Mouse (Mus musculus) heart, adult 11 months (tissue): Measurements from ENCODE around the gene Prm1.
"Not testable (repeated sequence)": the region's sequence is repeated elsewhere in the genome, so short reads cannot be mapped to it uniquely, and the experiment has no call there.

Experiments
- DNase-seq: peaks from one replicate; pipeline ENCODE4 v3.0.0; 2022

The Prm1 gene

DNA sequence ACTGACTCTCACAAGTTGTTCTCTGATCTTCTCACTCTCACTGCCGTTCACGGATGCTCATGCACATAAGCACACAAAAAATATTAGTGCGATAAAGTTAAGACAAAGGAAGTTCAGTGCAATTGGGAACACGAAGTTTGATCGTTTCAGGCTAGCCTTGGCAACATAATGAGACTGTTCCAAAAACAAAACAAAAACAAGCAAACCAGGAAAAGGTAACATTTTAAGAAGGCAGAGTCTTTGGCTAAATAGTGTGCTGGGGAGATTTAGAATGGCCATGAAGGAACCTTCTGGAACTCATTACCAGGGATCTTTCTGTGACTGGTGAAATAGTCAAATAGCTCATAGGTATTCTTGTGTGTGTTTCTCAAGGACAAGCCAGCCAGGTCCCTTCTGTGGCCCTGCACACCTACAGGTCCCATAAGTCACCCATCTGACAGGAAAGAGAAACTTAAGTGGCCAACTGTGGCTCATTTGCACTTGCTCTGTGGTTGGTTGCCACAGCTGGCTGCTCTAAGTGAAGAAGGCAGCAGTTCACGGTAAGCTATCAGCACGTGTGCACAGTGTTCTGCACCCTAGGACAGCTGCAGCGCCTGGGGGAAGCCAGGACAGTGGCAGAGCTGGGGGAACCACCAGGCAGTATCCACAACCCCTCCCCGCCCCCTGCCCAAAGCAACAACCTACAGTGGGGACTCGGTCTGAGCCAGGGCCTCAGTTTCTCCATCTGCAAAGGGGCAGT lies at the start of gene Prm1:
Prm1 (minus strand) TSS at position 51 of the 739 bp plus-strand sequence.
- DNase-seq, result no peak

DNA sequence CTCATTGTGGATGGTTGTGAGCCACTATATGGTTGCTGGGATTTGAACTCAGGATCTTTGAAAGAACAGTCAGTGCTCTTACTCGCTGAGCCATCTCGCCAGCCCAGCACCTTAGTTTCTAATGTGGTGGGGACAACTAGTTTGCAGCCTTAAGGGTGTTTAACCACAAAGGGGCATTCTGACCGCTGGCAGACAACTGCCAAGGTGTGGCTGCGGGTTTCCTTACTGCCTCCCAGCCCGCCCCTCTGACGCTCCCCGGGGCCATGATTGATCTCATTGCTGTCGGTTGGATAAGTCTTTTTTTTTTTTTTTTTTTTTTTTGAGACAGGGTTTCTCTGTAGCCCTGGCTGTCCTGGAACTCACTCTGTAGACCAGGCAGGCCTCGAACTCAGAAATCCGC lies 46.6 kb upstream of the Prm1 start:
- not testable (repeated sequence) for DNase-seq

DNA sequence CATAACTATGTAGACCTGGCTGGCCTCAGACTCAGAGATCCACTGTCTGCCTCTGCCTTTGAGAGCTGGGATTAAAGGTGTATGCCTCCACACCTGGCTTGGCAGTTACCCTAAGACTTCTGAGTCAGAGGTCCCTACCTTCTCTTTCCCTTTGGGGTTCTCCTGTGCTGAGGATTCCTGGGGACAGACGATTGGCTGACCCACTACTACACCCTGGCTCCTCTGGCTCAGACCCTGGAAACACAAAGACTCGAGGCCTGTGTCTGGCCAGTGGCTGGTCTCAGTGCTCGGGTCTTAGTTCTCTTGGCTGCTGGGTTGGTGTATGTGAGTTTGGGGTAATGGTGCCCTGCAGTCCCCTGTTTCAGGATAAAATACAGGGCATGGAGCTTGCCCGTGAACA lies 45.3 kb upstream of the Prm1 start:
- DNase-seq, result peak; percentile 95

DNA sequence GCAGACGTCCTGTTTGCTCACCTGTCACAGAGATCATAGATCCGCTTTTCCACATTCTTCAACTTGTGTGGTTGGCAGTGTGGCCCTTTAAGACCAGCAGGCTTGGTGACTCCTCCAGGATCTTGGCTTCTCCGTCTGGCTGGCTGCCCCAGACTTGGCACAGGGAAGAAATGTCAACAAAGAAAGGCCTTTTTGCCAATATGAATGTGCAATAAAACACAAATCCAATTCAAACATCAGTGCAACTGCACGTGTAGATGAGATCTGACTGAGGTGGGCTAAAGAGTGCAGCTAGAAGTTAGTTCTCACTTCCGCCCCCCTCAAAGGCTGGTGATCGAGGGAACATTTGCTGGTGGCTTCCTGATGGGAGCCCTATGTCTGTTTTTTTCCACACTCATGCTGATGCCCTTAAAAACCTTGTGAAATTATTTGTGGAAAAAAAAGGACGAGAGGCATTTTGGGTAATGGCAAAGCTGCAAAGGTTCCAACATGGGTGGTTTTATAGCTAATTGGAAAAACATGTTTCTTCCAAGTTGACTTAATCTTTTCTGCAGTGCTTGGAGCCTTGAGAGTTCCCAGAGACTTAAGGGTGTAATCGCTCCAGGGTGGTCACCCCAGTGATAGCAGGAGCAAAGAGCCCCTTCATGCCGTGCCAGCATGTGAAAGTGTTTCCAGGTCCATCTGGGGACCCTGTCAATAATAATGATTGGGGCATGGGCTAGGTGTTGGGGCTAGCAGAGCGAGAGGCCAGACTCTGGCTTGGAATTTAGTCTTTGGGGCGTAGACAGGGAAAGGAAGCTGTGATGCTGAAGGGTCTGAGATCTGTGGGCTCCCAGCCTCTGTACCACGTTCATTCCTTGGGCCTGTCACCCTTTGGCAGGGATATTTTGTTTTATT lies 44.6 kb upstream of the Prm1 start:
- peak; percentile 97 for DNase-seq

DNA sequence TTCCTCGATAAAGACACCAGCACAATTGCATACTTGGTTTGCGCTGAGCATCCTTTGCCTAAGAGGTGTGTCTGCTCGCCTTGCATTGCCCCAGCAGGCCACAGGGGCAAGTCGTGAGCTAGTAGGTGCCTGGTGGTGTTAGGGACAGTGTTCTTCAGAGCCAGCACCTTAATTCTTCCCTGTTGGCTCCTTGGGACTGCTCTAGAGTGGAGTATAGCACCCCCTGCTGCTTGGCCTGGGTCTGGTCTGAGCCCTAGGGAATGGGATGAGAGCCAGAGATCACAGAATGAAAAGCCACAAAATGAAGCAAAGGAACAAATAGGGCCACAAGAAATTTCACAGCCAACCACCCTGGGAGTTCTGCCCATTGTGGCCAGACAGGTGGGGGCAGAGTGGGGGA lies 40.9 kb upstream of the Prm1 start:
- DNase-seq, result peak; percentile 96

DNA sequence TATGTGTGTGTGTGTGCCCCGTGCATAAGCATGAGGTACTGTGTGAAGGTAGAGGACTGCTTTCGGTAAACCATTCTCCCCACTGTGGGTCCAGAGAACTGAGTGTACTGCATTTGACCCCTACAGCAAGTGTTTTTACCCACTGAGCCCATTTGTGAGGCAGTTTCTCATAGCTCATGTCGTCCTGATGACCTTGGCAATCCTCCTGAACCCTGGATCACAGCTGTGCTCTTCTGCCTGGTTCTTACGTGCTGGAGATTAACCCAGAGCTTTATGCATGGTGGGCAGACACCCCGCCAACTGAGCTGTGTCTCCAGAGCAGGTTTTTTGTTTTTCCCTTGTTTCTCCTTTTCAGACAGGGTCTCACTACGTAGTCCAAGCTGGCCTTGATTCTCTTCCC lies 40.3 kb upstream of the Prm1 start:
- DNase-seq, result no peak

DNA sequence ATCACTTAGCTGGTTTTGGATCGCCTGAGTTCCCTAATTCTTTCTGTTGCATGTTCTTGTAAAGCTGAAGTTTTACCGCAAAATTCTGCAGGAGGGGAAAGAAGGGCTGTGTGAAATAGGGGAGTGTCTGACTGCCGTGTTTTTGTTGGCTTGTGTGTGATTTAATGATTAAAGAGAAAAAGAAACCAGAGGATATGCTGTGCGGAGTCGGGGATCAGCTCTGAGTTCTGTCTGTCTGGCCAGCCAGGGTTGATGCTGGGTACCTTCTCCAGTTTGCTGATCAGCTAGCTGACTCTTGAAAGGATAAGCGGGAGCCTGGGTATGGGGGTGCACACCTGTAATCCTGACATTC lies 38.7 kb upstream of the Prm1 start:
- no peak for DNase-seq

DNA sequence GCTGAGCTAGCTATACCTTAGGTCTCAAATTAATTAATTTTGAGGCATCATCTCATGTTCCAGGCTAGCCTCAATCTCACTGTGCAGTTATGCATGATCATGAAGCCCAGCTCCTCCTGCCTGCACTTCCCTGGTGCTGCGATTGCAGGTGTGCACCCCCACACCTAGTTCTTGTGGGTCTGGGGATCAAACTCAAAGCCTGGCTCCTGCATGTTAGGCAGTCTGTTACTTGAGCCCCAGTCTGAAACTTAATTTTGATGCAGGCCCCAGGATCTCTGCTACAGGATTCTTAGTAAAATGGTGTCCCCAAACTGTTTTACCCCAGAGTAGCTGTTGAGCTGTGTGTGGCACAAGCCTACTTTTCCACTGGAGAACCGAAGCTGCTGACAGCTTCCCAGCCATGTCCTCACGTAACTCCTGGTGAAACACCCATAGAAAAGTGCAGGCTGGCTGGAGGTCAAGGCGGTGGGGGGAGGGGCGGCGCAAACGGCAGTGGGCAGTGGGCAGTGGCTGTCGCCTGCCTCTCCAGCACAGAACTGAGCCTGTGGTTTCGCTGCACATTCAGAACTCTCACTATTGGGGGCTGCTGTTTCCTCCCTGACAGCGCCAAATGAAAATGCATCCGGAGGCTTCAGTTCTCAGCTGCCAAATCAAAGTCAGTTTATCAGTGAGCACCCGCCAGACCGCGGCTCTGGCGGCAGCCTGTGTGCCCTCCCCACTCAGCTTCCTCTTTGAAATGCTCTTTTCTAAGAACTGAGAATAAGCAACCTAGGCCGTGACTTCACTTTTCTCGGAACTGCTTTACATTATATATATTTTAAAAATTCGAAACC lies 38.1 kb upstream of the Prm1 start:
- peak; percentile 96 for DNase-seq

DNA sequence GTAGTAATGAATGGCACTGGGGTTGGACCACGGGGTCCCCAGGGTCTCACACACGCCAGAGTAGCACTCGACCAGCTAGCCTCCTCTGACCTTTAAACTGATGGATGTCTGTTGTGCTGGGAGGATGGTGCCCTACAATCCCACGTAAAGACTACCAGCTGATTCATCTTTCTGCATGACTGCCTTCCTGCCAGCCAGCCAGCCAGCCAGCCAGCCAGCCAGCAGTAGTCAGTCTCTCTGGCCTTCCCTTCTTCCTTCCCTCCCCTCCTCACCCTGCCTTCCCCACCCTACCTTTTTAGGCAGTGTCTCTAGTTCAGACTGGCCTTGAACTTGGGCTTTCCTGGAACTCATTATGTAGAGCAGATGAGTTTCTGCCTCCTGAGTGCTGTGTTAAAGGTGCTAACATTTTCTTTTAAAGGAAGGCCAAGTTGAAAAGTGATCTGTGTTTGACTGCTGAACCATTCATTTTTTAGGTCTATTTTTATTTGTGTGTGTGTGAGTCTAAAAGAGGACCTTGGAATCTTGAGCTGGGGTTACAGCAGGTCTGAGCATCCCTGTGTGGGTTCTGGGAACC lies 36.7 kb upstream of the Prm1 start:
- DNase-seq, result no peak

DNA sequence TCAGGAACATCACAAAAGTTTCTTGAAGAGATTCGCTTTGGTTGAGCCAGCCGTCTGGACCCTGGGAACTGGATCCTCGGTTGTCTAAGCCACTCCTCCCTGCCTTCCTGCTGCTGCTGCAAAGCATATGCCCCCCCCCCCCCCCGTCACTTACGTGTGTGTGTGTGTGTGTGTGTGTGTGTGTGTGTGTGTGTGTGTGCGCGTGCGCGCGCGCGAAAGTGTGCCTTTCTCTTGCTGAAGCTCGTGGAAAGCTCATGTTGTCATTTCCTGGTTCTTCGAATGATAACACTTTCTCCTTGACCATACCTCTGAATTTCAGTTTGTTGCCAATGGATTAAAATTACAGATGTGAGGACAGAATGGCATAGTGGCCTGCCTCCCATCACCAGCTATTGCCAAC lies 34.4 kb upstream of the Prm1 start:
- no peak for DNase-seq

DNA sequence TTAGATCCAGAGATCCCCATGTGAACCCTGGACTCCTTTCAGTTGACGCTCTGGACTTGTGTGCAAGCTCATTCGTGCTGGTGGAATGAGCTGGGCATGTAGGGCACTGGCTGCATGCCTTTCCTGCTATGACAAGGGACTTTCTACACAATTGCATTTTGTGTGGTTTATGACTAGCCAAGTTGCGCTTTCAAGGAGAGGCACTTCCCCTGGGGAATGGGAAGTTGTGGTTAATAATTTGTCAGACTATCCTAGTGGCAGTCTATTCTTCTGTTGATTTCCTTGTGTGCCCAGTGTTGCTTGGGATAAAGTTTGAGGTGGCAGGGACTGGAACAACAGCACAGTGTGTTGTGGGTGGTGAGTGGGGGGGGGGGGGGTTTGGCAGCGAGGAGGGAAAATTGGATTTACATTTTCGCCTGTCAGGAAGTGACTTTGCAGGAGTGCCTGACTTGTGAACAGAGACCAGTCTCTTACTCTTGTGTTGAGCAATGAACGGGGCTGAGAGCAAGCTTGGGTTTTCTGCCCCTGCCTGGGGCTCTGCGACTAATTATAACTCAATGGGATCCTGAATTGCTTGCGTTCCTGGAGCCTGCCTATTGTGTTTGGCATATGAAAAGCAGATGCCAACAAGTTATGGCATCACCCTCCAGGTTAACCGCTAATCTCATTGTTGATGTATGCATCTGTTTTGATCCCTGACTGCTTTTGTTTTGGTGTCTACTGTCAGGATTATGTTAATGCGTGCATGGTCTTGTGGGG lies 33.0 kb upstream of the Prm1 start:
- no peak for DNase-seq

DNA sequence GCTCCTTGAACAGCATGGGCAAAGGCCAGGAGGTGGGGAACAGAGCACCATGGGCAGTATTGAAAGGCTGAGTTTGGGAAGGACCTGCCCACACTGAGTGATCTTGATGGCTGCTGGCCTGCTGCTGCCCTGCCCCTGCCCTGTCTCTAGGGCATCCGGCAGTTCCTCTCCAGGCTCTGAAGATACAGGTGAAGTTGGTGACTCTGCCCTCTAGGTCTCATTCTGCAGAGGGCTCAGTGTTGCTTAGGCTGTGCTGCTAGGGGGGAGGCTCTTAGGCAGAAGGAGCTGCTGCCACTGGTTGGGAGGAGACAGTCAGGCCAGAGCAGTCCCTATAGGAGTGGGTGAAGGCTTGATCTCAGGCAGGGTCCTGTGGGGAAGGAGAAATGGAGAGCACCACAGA lies 32.3 kb upstream of the Prm1 start:
- DNase-seq, result no peak

DNA sequence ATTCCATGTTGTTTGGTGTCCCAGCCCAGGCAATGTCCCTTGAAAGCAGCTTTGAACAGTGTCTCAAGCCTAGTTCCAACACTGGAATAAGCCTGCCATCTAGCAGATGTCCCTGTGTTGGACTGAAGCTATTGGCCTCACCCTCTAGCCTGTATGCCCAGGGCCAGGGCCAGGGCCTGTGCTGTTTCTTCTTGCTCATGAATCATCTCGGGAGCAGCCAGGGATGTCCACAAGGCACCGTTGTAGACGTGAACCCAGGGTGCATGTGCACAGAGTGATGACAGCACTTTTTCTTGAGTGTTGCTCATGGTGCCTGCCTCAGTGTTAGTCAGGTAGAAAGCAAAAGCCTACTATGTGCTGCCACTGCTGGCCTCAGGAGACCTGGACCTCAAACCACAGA lies 31.6 kb upstream of the Prm1 start:
- no peak for DNase-seq

DNA sequence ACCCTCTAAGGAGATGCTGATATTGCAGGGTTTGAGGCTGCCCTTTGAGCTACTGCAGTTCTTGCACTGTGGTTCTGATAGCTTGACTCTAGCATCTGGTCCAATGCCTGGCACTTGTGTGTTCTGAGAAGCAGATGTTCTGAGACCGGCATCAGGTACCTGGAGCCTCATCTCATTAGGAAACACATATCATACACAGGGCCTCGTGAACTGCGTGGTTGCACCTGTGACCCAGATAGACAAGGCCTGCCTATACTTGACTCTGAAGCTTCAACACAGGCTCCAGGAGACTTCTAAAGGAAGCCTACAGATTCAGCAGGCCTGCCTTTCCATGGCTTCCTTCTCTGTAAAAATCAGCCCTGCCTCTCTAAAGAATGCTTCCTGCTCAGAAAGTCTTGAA lies 30.7 kb upstream of the Prm1 start:
- DNase-seq, result no peak

DNA sequence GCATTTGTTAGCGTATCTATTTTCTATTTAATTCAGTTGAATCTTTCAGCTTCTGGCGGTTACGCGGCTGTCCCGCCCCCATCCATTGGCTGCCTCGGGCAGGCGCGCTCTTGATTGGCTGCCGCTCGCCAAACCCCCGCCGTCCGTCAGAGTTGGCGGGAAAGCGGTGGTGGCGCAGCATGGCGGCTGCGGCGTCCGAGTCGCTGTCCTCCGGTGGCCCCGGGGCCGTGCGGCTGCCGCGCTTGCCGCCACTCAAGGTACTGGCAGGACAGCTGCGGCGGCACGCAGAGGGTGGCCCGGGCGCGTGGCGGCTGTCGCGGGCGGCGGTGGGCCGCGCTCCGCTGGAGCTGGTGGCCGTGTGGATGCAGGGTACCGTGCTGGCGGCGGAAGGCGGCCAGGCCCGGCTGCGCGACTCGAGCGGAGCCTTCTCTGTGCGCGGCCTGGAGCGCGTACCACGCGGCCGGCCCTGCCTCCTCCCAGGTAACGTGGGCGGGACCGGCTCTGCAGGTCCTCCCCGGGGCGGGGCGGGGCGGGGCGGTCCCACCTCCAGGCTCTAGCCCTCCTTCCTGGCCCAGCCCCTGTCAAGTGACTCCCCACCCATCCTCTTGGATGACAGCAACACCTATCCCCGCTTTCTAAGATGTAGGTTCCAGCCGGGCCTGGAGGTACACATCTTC lies 29.4 kb upstream of the Prm1 start, which contains the start of gene Rmi2:
Rmi2 (plus strand) TSS at position 149 of the 677 bp plus-strand sequence.
- DNase-seq, result peak; percentile 99

DNA sequence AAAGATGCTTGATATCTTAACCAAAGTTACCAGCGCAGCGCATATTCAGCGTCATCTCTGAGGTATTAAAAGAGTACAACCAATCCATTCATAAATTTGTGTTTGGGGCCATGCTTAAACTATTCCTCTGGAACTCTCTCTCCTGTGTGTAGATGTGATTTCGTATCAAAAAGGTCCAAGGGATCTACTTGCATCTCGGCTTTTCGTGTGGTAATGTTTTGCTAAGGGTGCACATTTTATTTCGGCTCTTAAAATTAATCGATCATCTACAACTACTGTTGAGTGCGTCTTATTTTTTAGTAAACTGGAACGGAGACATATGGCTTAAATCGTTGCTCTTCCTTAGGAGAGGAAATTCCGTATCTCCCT lies 28.9 kb upstream of the Prm1 start:
- no peak for DNase-seq

DNA sequence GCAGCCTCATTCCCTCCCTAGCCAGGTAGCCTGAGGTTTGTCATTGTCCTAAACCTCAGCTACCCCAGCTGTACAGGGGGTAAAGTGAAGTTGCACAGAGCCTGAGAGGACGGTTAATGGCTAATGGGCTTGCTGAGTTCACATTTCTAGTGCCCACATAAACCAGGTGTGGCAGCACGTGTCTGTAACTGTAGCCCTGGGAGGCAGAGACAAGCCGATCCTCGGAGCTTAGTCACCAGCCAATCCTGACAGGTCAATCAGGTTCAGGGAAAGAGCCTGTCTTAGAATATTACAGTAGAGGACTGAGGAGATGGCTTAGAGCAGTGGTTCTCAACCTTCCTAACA lies 22.8 kb upstream of the Prm1 start:
- no peak for DNase-seq

DNA sequence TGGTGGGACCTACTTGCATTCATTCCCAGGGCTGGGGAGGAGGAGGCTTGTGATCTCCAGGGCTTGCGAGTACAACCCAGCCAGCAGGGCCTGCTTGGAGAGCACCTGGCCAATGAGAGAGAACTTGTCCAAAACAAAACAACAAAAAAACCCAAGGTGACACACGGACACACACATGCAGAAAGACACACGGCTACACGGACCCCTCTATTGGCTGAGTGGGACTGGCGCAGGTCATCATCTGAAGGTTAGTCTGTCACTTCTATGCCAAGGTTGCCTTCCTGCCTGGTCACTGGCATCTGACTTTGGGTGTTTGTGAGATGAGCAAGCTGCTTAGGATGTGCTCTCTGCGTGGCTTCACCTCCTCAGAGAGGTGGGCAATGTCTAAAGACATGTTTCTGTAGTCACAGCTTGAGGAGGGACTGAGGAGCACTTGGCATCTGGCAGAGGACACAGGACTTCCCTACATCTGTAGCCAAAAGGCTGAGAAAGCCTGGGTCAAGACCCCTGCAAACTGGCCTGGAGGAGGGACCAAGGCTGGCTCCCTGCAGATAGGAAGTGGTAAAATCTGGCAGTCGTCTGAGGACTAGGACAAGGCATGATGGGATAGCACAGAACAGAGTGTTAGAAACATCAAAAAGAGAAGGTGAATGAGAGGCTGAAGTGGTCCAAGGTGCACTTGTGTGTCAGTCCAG lies 22.3 kb upstream of the Prm1 start:
- no peak for DNase-seq

DNA sequence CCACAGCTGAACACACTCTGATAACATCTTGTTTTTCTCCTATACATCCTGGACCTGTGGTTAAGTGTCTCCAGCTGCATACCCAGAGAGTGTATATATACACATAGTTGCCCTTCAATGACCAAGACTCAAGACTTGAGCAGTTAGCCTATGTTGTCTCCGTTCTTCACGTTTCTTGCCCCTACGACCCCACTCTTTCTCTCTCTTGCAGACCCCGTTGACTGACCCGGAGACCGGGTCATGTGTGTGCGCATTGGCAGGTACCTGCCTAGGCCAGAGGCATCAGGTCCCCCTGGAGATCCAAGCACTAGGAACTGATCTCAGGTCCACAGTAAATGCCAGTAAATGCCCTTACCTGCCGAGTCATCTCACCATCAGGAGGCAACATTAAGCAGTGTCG lies 21.6 kb upstream of the Prm1 start:
- DNase-seq, result no peak

DNA sequence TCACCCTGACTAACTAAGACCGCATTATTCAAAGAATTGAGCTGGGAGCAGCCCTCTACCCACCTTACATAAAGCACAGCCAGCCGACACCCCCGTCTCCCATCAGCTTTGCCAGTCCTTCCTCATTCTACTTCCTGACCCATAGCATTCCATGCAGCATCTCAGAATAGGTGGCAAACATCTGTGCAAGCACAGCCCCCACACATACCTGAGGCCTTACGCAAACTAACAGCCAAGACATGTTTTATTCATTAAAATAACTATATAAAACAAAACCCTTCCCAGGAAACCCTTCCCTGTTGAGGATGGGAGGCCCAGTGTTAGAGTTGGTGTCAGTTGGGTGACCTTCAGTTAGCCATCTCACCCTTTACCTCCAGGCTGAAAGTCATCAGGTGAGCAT lies 20.2 kb upstream of the Prm1 start:
- no peak for DNase-seq

DNA sequence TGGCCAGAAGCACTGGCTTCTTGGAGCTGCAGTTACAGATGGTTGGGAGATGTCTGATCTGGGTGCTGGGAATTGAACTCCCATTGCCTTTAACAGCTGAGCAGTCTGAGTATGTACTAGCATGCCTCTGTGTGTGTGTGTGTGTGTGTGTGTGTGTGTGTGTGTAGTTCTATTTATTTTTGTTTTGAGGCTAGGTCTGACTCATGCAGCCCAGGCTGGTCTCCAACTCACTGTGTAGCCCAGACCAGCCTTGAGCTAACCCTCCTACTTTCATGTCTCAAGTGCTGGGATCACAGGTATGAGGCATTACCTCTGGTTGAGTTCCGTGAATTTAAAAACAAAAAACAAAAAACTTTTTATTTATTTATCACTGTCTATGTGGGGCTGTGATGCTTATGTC lies 18.9 kb upstream of the Prm1 start:
- no peak for DNase-seq
